ENCODE assay signal across 12 mouse cellular contexts in genomic region chr6:143144556-143144955, GRCm38 (mm10).
"Had no signal": no experiment of that assay in that cellular context is flagged by ENCODE, and none has a peak within 500 bp of the region (broad histone marks: within the 10 kb centered on the region; RNA-seq: fewer than 3 reads in every experiment).

No protein-coding gene starts in this region.

- H3K9ac ChIP-seq: liver, embryonic 13.5 days had no signal

- H3K4me3 ChIP-seq: megakaryocyte, embryonic 14.5 days; myocyte had no signal

- H3K4me1 ChIP-seq: neural tube, embryonic 13.5 days had no signal

- H3K36me3 ChIP-seq: limb, embryonic 13.5 days; liver, embryonic 13.5 days; midbrain, embryonic 10.5 days; neural tube, embryonic 13.5 days had no signal

- DNase-seq: liver; liver, embryonic 13.5 days; lung, embryonic 14.5 days; right cerebral cortex, postnatal 25 days; thymus, adult 18-20 months; thymus, postnatal 36 days had no signal

- H3K27ac ChIP-seq: limb, embryonic 13.5 days; liver, embryonic 13.5 days; neural tube, embryonic 13.5 days had no signal

- ATAC-seq: lung, postnatal 0 days had no signal

- H3K27me3 ChIP-seq: limb, embryonic 13.5 days; liver, embryonic 13.5 days; megakaryocyte, embryonic 14.5 days; neural tube, embryonic 13.5 days had no signal

- H3K9me3 ChIP-seq: limb, embryonic 13.5 days; liver, embryonic 13.5 days; midbrain, embryonic 10.5 days; neural tube, embryonic 13.5 days had no signal
